Mouse (Mus musculus) cerebellum, postnatal 36 days (tissue): Measurements from ENCODE around the gene Pdzd2.

Experiments used
- DNase-seq, 2 experiments: peaks; one replicate each; pipeline ENCODE4 v3.0.0; 2021 to 2022; ENCODE audit warnings: mixed read lengths in 2 of 2

The Pdzd2 gene

GRCm38 (mm10) chr15:12619273-12619672 is 120.5 kb downstream of the Pdzd2 start:
- DNase-seq = no peak

DNA sequence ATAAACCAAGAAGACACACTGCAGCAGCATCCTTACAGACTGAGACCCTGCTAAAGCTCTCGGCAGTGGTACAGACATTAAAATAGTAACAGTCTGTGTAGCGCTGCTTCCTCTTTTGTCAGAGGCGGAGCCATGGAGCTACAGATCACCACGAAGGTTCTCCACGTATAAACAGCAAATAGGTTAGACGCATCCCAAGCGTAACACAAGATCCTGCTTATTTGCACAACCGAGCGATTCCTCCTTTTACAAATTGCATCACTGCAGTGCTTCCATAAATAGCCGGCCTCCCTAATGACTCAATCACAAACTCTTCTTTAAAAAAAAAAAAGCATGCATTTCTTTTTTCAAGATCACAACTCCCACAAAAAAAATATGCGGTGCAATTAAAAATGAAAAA is 122.1 kb downstream of the Pdzd2 start:
- DNase-seq = no peak

GRCm38 (mm10) chr15:12617220-12617619 is 122.5 kb downstream of the Pdzd2 start:
- no peak for DNase-seq

DNA sequence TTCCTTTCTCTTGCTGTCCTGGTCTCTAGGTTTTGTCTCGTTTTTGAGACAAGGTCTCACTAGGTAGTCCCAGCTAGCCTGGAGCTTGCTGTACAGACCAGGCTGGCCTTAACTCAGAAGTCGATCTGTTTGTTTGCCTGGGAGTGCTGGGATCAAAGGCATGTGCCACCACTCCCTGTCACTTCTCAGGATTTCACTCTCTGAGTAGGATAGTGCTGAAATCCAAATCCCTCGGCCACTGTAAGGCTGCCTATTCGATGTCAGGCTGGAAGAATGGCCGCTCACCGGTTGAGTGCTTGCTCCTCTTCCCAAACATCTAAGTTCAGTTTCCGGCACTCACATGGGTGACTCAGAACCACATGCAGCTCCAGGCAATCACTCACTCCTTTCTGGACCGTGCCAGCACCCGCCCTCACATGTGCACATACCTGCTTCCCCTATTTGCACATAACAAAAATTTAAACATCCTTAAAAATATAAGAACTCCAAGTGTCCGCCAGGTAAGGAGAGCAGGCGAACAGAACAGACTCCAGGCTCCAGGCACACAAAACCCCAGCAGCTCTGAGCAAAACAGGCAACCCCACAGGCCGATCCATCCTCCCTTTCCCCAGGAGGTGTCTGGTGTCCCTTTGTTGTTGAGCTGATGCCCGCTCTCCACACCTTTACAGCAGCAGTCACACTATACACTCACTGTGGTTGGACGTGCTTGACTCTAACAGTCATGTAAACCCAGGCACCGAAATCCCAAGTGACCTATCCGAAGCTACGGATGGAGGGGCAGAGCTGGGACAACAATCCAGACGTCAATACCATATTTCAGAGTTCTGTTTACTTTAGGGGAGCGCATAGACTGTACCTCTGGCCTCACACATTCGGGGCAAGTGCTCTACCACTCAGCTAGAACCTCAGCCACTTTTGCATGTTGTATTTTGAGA is 124.5 kb downstream of the Pdzd2 start:
- DNase-seq = no peak

GRCm38 (mm10) chr15:12614011-12614410 is 125.7 kb downstream of the Pdzd2 start:
- DNase-seq = no peak

- no peak for DNase-seq
Observed at GRCm38 (mm10) chr15:12612944-12613675, 126.6 kb downstream of the Pdzd2 start.

- DNase-seq = no peak
Observed at GRCm38 (mm10) chr15:12608090-12608489, 131.6 kb downstream of the Pdzd2 start.

GRCm38 (mm10) chr15:12606306-12606705 is 133.4 kb downstream of the Pdzd2 start:
- DNase-seq = no peak

- DNase-seq = no peak
Observed at GRCm38 (mm10) chr15:12605239-12605993, 134.3 kb downstream of the Pdzd2 start.

DNA sequence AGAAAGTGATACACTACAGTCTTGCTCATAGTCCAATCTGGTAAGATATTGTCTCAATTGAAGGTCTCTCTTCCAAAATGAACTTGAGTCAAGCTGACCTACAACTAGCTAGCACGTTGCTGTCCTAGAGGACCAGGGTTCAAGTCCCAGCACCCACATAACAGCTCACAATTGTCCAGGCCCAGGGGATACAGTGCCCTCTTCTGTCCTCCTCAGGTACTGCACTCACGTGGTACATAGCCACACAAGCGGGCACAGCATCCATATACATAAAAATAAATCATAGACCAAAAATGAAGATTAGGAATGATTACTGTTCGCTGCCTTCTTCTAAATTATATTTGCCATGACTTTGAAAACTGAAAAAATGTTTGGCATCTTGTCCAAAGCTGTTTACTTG is 136.1 kb downstream of the Pdzd2 start:
- no peak for DNase-seq

GRCm38 (mm10) chr15:12593094-12593493 is 146.6 kb downstream of the Pdzd2 start:
- no peak for DNase-seq

GRCm38 (mm10) chr15:12592628-12593027 is 147.1 kb downstream of the Pdzd2 start:
- DNase-seq = no peak

DNA sequence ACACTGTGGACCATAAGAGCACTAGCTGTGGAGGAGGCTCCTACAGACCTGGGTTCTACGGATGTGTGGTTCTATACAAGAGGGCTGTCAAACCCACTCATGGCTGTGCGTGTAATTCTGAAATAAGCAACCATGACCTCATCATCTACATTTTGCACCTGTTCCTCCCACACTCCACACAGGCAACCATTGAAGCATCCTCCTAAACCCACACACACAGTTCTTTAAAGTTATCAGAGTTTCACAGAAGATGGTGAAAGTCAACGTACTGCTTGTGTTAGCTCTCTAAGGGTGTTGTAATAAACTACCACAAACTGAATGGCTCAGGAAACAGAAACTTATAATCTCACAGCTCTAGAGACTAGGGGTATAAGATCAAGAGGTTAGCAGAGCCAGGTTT is 151.1 kb downstream of the Pdzd2 start:
- DNase-seq = no peak

DNA sequence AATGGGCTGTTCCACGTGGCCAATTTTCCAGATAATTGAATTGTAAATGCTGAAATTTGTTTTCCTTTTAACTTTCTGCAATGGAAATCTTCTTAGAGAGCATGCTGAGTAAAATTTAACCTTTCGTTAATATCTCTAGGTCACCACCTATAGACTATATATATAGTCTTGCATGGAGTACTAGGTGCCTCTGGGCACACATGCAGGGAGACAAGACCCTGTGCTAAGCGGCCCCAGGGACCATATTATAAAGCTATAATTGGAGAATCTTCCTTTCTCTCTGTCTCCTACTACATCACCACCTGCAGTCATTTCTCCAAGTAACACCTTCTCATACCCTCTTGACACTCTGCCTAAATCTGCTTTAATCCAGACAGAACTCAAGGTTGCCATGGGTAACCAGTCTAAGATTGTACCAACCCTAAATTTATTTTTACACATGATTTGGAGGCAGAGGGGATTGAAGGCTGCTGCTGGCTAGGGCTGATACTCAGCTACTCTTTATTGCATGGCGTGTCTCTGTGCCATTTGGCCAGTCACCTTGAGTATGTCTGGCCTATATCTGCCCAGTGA is 152.8 kb downstream of the Pdzd2 start:
- DNase-seq = no peak

DNA sequence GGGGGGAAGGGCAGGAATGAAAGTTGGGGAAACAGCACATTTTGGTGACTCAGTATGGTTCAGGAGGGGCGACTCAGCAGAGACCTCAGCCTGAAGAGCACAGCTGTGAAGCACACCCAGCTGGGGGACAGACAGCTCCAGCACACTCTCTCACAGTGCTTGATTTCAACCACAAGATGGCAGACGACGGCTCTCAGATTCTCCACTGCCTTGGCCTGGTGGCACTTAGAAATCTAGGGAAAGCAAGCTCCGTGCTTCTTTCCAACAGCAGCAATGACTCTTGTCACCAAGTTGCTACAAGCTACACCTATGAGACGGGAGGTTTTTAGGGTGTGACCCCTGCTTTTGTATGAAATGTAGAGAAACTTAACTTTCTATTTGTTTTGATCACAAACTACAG is 153.6 kb downstream of the Pdzd2 start:
- DNase-seq = peak; percentile 41 to 48

DNA sequence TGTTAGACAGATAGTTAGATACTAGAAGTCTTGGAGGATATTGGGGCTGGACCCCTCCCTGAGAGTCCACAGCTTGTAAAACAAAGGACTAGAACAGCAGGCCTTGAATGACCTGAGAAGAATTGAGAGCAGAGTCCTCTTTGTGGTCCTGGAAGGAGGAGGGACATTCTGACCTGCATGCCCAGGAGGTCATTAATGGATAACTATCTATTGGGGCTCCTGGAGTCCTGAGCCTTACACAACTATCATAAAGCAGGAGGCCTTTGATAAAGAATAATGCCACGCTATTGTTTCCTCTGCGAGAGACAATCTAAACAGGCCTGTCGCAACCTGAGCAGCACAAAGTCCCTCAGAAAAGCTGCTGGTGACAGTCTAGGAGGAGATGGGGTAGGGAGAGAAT is 156.7 kb downstream of the Pdzd2 start:
- DNase-seq = no peak

DNA sequence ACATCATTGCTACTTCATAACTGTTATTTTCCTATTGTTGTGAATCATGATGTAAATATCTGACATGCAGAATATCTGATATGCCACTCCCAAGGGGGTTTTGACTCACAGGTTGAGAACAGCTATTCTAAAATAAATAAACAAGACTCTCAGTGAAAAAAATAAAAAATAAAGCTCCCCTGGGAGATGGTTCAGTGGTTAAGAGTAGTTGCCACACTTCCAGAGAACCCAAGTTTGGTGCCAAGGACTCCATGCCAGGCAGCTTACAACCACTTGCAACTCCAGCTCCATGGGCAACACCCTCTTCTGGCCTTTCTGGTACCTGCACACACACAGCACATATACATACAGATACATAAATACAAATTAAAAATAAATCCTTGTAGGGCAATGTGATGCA is 157.3 kb downstream of the Pdzd2 start:
- no peak for DNase-seq

GRCm38 (mm10) chr15:12579196-12579595 is 160.5 kb downstream of the Pdzd2 start:
- no peak for DNase-seq

DNA sequence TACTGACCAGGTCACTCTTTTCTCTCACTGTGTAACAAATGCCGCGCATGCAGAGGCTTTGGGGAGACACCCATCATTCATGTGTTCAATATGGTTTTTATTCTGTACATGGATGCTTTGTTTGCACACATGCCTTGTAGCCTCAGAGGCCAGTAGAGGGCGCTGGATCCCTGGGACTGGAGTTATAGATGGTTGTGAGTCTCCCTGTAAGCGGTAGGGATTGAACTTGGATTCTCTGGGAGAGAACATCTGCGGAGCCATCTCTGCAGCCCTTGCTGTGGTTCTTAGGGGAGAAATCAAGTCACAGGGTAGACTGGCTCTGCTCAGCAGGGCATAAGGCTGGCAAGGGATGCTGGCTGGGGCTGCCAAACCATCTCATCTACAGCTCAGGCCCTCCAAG is 161.4 kb downstream of the Pdzd2 start:
- peak; percentile 49 to 53 for DNase-seq

GRCm38 (mm10) chr15:12577715-12578114 is 162.0 kb downstream of the Pdzd2 start:
- no peak for DNase-seq

- peak; percentile 22 to 54 for DNase-seq
Observed at GRCm38 (mm10) chr15:12577054-12577696, 162.5 kb downstream of the Pdzd2 start.

- no peak for DNase-seq
Observed at GRCm38 (mm10) chr15:12573621-12574020, 166.1 kb downstream of the Pdzd2 start.
